Mouse (Mus musculus) liver, embryonic 14.5 days (tissue): ENCODE measurements at regions not wholly inside any gene's neighbourhood (a gene's known extent, or its start where the extent isn't known, plus 50 kb on each side); places are given as distances from the start of the nearest gene placed in this dataset.

Source experiments
- ATAC-seq: fragments of 200-750 bp; cut with Nextera tagmentation; 2 replicates; pipeline ENCODE4 v1.8.0; 2017; ENCODE audit warnings: moderate number of reproducible peaks, mild to moderate bottlenecking, moderate library complexity; ENCODE audit not compliant: insufficient read depth
- DNase-seq, 3 experiments: peaks; one replicate each; pipeline ENCODE4 v3.0.0-alpha.2; 2012 to 2013; ENCODE audit warnings: low read depth in 3 of 3, low spot score in 3 of 3
- H3K27ac ChIP-seq: fragments of 300-500 bp; sonication (generic); 2 replicates; pipeline ENCODE4 v1.5.1; 2014; ENCODE audit warnings: moderate library complexity, mild to moderate bottlenecking, control low read depth, inconsistent platforms
- H3K27me3 ChIP-seq: fragments of 300-500 bp; sonication (generic); 2 replicates; pipeline ENCODE4 v1.6.1; 2014; ENCODE audit warnings: mild to moderate bottlenecking, low read length, moderate library complexity; ENCODE audit not compliant: control insufficient read depth, insufficient read depth
- H3K36me3 ChIP-seq: fragments of 300-500 bp; sonication (generic); replicated peaks from 2 replicates; pipeline ENCODE4 v1.6.1; 2014; ENCODE audit warnings: low read depth; ENCODE audit not compliant: control insufficient read depth, insufficient read depth
- H3K4me1 ChIP-seq, 2 experiments: fragments of 200-500 bp in 1 of 2; fragments of 300-500 bp in 1 of 2; sonication (generic) in 1 of 2; replicated peaks; 2 replicates each; pipeline ENCODE4 v1.6.1; 2012 to 2014; ENCODE audit warnings: antibody characterized with exemption in 1 of 2, inconsistent platforms in 1 of 2, low read length in 1 of 2; ENCODE audit not compliant: control insufficient read depth in 2 of 2, insufficient read depth in 2 of 2
- H3K4me2 ChIP-seq: fragments of 300-500 bp; sonication (generic); 2 replicates; pipeline ENCODE4 v1.6.1; 2014; ENCODE audit warnings: low read depth, mild to moderate bottlenecking, control low read depth, moderate library complexity
- H3K4me3 ChIP-seq, 2 experiments: fragments of 200-500 bp in 1 of 2; fragments of 300-500 bp in 1 of 2; sonication (generic) in 1 of 2; 2 replicates each; pipeline ENCODE4 v1.5.1; 2012 to 2014; ENCODE audit warnings: low read depth in 2 of 2, low read length in 2 of 2, mild to moderate bottlenecking in 2 of 2, control low read depth in 1 of 2, inconsistent platforms in 1 of 2, moderate library complexity in 1 of 2; ENCODE audit not compliant: insufficient read depth in 1 of 2
- H3K9ac ChIP-seq: fragments of 300-500 bp; sonication (generic); replicated peaks from 2 replicates; pipeline ENCODE4 v1.6.1; 2014; ENCODE audit warnings: mild to moderate bottlenecking, control low read depth, moderate library complexity
- H3K9me3 ChIP-seq: fragments of 300-500 bp; sonication (generic); 2 replicates; pipeline ENCODE4 v1.6.1; 2016; ENCODE audit warnings: low read length, mixed read lengths; ENCODE audit not compliant: control insufficient read depth
- CTCF ChIP-seq: IDR thresholded peaks from 2 replicates; pipeline ENCODE4 v1.5.1; 2016; ENCODE audit warnings: antibody characterized with exemption, low read depth, control low read depth
- EP300 ChIP-seq: IDR thresholded peaks from 2 replicates; pipeline ENCODE4 v1.6.1; 2016; ENCODE audit warnings: antibody characterized with exemption, low read depth
- WGBS: fragments of 180-500 bp; shearing (Covaris S2); extraction: QIAGEN DNeasy Blood & Tissue Kit; methylation state at CpG from one replicate; pipeline ENCODE4 v1.1.7; 2014; ENCODE audit not compliant: insufficient replicate concordance; 5-methylcytosine and 5-hydroxymethylcytosine counted together

- no peak for ATAC-seq
- TF ChIP-seq CTCF, result no peak
- H3K4me3 ChIP-seq, result no peak overlapping the region
Measured at GRCm38 (mm10) chr16:79279006-79279405, 188.1 kb upstream of the Tmprss15 start.

GRCm38 (mm10) chr16:79256525-79256924, 165.6 kb upstream of the Tmprss15 start:
- no peak overlapping the region for H3K9ac ChIP-seq
- no peak overlapping the region for H3K4me3 ChIP-seq
- H3K4me1 ChIP-seq, result no peaks in the 10 kb centered on the region
- WGBS, result 67% methylated on average over 1 of the region's 1 CpGs
- H3K36me3 ChIP-seq, result no peaks in the 10 kb centered on the region
- H3K9me3 ChIP-seq, result no peaks in the 10 kb centered on the region
- H3K27ac ChIP-seq, result no peak overlapping the region
- ATAC-seq (no peak), DNase-seq (no peak)
- TF ChIP-seq EP300 (no peak), CTCF (no peak)
- H3K27me3 ChIP-seq, result no peaks in the 10 kb centered on the region
- no peak overlapping the region for H3K4me2 ChIP-seq

More at GRCm38 (mm10) chr16:79279006-79279405, 188.1 kb upstream of the Tmprss15 start:
- WGBS, result 69% methylated on average over 2 of the region's 2 CpGs
- Histone ChIP-seq H3K9me3 (no peaks in the 10 kb centered on the region), H3K27ac (no peak overlapping the region), H3K4me2 (no peak overlapping the region), H3K9ac (no peak overlapping the region), H3K4me1 (no peaks in the 10 kb centered on the region), H3K27me3 (no peaks in the 10 kb centered on the region), H3K36me3 (no peaks in the 10 kb centered on the region)
- DNase-seq, result no peak

- no peaks in the 10 kb centered on the region for H3K4me1 ChIP-seq
- no peaks in the 10 kb centered on the region for H3K36me3 ChIP-seq
- TF ChIP-seq EP300, result no peak
- TF ChIP-seq CTCF, result no peak
- H3K9ac ChIP-seq, result no peak overlapping the region
- 31% methylated on average over 2 of the region's 2 CpGs for WGBS
- H3K9me3 ChIP-seq, result no peaks in the 10 kb centered on the region
- ATAC-seq (no peak), DNase-seq (no peak)
- no peaks in the 10 kb centered on the region for H3K27me3 ChIP-seq
- H3K4me2 ChIP-seq, result no peak overlapping the region
- no peak overlapping the region for H3K4me3 ChIP-seq
- no peak overlapping the region for H3K27ac ChIP-seq
Measured at GRCm38 (mm10) chr16:79256084-79256483, 165.2 kb upstream of the Tmprss15 start.

- Histone ChIP-seq H3K27me3 (no peaks in the 10 kb centered on the region), H3K36me3 (no peaks in the 10 kb centered on the region), H3K4me1 (no peaks in the 10 kb centered on the region), H3K27ac (no peak overlapping the region), H3K9ac (no peak overlapping the region), H3K4me3 (no peak overlapping the region), H3K9me3 (no peaks in the 10 kb centered on the region), H3K4me2 (no peak overlapping the region)
- no peak for TF ChIP-seq EP300
- no peak for TF ChIP-seq CTCF
- ATAC-seq, result no peak
- WGBS, result 45% methylated on average over 3 of the region's 3 CpGs
- DNase-seq, result no peak
Measured at GRCm38 (mm10) chr16:79240857-79241491, 150.1 kb upstream of the Tmprss15 start.

- no peaks in the 10 kb centered on the region for H3K36me3 ChIP-seq
- no peak overlapping the region for H3K4me2 ChIP-seq
- no peak for TF ChIP-seq EP300
- no peak for TF ChIP-seq CTCF
- ATAC-seq (no peak), DNase-seq (no peak)
- H3K9ac ChIP-seq, result no peak overlapping the region
- H3K27me3 ChIP-seq, result no peaks in the 10 kb centered on the region
- WGBS, result 74% methylated on average over 2 of the region's 2 CpGs
- no peak overlapping the region for H3K4me3 ChIP-seq
- H3K27ac ChIP-seq, result no peak overlapping the region
- no peaks in the 10 kb centered on the region for H3K4me1 ChIP-seq
- H3K9me3 ChIP-seq, result no peaks in the 10 kb centered on the region
Measured at GRCm38 (mm10) chr16:79240191-79240590, 149.3 kb upstream of the Tmprss15 start.
